Mouse (Mus musculus) granulocyte monocyte progenitor cell, adult 5-6 weeks (primary cell): ENCODE results near the gene Ccs. TPM values are rescaled to one million over a fixed set of nuclear protein-coding genes. Genes with fewer than 3 reads are reported as not detected.
"Not testable (repeated sequence)": the region's sequence is repeated elsewhere in the genome, so short reads cannot be mapped to it uniquely, and the experiment has no call there.

ENCODE experiments used
- ATAC-seq: replicated peaks from 2 replicates; pipeline ENCODE4 v1.8.0; 2016; ENCODE audit warnings: mild to moderate bottlenecking, moderate TSS enrichment, inconsistent platforms; ENCODE audit not compliant: poor library complexity, severe bottlenecking
- total RNA-seq, 2 experiments: library from RNA; stranded (forward) in 1 of 2; stranded (reverse) in 1 of 2; fragments of 200-712, 200-1000 nt in 1 of 2; fragments of >200 nt in 1 of 2; fragmentation: Nextera tagmentation in 1 of 2; gene quantifications; 2 replicates each; pipeline ENCODE4 v1.2.3; 2014 to 2017

Ccs gene
- total RNA-seq, 2 experiments from 2014 or later: 22.9 to 47.1 TPM

DNA sequence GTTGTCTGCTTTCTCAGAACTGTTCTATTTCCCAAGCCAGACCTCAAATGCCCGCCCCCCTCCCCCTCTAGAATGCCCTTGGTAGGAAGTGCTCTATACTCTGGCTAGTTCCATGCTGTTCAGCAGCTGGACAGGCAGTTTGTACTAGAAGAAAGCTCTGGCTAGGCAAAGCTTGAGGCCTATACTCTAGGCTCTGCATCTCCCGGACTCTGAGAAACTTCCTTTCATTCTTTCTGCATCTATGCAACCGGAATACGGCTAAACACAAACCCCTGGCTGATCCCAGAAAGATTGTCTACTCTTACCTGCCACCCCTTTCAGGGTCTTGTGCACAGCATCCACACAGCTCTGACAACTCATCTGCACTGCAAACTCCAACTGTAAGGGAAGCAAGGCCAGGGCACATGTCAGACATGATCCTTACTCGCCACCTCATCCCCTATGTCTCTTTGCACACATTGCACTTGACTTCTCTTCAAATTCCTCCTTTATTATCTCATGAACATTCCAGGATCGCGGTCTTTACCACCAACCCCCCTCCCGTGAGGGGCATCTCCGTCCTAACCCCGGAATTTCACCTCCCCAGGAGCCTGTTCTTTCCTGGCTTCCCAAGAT lies 499 bp downstream of the Ccs start:
- ATAC-seq: no peak

DNA sequence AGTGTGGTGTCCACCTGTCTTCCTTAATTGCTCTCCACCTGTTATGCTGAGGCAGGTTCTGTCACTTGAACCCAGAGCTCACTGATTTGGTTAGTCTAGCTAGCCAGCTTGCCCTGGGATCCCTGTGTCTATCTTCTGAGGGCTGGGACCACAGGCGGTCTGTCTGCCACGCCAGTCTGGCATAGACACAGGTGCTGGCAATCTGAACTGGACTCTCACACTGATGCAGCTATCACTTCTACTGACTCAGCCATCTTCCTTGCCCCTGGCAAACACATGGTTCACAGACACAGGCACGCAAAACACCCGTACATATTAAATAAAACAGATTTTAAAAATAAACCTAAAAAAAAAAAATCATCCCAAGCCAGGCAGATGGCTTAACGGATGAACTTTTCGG lies 2.1 kb downstream of the Ccs start:
- no peak for ATAC-seq

DNA sequence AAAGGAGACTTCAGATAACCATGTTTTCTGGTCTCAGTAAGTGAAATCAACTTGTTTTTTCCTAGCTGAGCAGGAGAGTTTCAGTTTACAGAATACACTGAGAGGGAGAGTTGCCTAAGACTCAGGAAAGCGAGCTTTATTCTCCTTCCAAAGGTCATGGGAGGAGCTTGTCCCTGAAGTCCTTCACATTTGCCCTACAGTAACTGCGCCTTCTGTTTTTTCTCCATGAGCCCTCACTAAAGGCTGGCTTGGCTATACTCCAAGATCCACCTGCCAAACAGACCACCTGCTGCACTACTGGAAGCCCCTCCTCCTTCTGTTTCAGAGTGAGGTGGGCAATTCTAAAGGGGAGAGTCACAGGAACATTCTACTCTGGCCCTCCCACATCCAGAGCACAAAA lies 3.0 kb downstream of the Ccs start:
- ATAC-seq: no peak

DNA sequence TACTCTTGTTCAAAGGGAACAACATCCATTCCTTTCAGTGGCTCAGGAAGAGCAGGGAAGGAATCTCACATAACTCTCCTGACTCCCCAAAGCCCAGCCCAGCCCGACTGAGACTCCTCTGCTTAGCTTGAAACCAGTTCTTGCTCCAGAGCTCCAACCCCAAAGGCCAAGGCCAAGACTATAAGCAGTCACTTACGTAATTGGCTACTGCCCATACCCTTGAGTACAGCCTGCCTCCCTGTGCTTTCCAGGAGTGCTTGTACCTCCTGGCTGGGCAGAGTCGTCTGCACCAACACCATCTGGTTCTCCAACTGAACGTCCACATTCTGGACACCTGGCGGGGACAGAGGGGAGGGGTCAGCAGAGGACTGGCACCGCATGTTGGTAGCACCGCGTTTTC lies 5.2 kb downstream of the Ccs start:
- no peak for ATAC-seq

DNA sequence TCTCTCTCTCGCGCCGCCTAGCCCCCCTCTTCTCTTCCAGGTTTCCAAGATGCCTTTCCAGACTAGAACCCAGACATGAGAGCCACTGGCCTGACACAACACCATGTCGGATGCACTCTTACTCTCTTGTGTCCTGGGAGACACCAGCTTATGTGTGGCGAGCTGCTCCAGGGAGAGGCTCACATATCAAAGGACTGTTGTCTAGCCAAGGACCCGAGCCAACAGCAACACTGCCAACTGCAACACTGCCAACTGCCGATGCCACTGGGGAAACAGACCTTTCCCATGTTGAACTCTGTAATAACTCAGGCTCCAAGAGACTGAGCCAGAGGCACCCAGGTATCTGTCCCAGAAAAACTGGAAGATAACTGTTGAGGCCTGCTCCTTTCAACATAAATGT lies 10.0 kb downstream of the Ccs start:
- ATAC-seq: no peak

DNA sequence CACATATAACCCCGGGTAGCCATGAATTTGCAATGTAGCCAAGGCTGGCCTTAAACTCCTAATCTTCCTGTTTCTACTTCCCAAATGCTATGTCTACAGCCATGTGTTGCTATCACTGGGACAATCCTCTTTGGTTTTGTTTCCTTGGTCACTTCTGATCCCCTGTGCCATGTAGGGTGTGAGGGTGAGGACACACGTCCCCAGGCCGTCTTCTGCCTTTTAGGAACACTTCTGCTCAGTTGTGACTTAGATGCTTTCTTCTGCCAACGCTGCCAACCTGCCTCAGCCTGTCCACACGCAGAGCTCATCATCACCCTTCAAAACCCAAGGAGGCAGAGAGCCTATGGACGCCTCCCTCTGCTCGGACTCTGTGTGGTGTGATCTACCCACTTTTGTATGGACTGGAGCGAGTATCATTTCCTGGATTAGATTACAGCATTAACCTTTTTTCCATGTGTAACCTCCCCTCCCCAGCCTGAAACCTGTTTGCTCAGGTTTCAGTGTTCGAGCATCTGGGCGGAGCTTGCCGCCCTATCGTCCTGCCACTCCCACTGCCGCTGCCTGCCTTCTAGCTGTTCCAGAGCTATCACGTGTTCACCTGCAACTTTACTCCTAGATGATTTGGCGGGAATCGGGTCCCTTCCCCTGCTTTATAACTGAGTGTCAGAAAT lies 10.6 kb downstream of the Ccs start:
- no peak for ATAC-seq

DNA sequence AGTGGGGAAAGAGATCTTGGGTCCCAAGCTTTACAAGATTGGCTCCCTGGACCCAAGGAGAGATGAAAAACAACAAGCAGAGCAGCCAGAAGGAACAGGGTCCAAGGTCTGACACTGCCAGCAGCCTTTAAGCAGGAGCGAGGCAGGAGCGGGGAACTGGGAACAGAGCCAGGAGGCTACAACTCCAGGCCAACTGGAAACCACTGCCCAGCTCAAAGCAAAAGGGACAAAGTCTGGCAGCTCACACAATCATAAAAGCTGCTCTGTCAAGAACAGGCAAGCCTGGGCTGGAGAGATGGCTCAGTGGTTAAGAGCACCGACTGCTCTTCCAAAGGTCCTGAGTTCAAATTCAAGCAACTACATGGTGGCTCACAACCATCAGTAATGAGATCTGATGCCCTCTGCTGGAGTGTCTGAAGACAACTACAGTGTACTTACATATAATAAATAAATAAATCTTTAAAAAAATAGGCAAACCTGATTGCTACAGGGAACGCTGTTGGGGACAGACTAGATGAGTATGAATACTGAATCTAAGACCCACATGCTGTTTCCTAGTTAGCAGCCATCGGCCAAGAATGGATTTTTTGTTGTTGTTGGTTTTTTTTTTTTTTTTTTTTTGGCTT lies 18.3 kb downstream of the Ccs start:
- ATAC-seq: no peak

DNA sequence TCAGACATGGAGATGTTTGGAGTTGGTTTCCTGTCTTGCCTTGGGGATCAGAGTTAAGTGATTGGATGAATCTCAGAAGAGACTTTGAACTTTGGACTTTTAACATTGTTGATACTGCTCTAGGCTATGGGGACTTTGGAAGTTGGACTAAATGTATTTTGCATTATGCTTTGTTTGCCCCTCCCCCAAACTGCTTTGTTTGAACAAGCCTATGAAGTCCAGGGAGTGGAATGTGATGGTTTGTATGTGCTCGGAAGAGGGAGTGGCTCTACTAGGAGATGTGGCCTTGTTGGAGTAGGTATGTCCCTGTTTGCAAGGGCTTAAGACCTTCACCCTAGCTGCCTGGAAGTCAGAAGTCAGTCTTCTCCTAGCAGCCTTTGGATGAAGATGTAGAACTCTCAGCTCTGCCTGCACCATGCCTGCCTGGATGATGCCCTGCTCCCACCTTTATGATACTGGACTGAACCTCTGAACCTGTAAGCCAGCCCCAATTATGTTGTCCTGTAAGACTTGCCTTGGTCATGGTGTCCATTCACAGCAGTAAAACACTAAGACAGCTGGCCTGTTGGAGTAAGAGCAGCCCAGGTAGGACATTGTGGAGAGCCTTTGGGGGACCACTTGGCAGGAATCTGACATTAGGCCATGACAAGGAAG lies 21.8 kb downstream of the Ccs start:
- ATAC-seq: no peak

DNA sequence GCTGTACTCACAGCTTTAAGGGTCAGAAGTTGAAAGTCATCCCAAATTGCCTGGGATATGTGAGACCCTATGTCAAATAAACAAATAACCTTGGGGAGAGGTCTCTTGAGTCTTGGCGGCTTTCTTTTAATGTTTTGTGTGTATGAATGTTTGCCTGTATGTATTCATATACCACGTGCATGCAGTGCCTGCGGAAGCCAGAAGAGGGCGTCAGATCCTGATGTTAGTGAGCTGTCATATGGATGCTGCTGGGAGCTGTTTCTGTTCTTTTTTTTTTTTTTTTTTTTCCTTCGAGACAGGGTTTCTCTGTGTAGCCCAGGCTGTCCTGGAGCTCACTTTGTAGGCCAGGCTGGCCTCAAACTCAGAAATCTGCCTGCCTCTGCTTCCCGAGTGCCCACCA lies 26.1 kb downstream of the Ccs start:
- ATAC-seq: no peak

DNA sequence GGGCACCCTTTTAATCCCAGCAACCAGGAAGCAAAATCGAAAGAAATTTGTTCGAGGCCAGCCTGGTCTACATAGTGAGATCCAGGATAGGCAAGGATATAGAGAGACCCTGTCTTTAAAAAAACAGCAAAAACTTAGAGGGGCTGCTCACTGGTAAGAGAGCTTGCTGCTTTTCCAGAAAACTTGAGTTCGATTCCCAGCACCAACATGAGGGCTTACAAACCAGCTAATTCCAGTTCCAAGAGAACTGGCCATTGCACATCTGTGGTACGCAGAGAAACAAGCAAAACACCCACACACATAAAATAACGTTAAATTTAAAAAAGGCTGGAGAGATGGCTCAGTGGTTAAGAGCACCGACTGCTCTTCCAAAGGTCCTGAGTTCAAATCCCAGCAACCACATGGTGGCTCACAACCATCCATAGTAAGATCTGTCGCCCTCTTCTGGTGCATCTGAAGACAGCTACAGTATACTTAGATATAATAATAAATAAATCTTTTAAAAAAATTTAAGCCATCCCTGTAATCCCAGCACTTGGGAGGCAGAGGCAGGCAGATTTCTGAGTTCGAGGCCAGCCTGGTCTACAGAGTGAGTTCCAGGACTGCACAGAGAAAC lies 26.7 kb downstream of the Ccs start:
- not testable (repeated sequence) for ATAC-seq

DNA sequence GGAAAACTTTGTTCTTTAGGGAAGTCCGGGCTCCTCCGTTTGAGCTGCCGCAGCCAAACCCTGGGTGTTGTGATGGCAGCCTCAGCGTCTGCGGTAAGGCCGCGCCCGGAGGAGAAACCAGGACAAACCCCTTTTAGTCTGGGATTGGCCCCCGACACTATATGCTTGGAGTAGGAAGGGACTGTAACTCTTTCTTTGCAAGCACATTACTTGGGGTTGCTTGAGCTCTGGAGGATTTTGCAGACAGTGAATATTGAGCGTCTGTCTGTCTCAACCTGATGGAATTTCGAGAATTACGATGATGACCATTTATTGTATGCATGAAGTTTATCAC lies 27.3 kb downstream of the Ccs start:
- no peak for ATAC-seq

DNA sequence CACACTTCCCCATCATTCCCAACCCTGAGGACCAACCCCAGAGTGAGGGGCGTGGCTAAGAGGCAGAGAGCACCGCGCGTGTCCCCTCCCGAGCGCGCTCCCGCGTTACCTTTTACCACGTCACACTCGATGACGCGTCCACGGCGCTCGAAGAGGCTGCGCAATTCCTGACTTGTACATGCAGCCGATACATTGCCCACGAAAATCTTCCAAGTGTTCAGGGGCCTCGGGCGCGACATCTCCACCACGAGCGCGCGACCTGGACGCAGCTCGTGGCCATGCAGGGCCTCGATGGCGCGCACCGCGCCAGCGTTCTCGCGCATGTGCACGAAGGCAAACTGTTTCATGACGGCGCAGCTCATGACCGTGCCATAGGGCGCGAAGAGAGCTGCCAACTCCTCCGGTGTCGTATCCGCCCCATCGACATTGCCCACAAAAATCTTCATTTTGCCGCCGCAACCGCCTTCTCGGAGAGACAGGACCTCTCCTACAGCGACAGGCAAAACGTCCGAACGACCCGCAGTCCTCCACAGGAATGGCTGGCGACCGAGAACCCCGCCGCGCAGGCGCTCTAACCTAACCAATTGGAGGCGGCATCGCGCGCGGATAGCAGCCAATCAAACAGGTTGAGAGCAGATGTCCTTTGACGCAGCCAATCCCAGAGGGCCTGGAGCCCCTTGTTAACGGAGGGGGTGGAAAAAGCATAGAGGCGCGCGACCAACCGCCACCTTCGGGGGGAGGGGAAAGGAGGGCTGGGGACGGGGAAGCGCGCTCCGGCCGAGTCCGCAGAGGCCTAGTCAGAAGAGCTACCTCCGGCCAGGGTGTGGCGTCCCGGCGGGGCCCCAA lies 27.8 kb downstream of the Ccs start, which contains the start of the genes Gm21992 and Rbm14:
Gm21992 (minus strand) TSS at position 550 of the 846 bp plus-strand sequence.
Rbm14 (minus strand) TSS at position 572 of the 846 bp plus-strand sequence.
- ATAC-seq: peak; percentile 88

DNA sequence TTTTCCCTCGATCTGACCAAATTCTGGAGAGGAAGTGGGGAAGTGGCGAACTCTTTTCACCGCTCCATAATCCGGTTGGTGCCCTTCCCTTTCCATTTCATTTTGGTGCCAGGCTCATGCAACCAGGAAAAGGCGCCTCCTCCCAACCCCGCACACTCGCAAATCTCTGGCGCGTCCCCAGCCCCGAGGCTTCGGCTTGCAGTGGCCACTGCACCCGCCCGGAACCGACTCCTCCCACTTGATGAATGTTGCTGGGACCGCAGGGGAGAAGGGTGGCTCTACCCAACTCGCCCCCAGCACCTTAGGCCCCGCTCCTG lies 28.4 kb downstream of the Ccs start:
- no peak for ATAC-seq

DNA sequence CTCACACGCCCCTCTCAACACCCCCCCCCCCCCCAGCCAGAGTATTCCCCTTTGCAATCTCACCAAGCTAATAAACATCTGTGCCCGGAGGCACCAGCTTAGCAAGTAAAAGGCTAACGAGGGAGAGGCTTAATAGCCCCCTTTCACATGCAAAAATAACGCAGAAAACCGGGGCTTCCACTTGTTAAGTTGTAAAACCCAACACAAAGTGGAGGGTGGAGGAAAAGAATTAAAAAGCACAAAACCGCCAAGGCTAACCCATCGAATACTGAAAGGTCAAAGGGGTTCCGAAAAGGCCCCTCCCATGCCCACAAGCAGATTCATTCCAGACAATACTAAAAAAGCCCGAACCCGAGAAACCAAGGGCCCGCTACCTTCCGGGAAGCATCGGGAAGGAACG lies 28.8 kb downstream of the Ccs start:
- ATAC-seq: no peak

DNA sequence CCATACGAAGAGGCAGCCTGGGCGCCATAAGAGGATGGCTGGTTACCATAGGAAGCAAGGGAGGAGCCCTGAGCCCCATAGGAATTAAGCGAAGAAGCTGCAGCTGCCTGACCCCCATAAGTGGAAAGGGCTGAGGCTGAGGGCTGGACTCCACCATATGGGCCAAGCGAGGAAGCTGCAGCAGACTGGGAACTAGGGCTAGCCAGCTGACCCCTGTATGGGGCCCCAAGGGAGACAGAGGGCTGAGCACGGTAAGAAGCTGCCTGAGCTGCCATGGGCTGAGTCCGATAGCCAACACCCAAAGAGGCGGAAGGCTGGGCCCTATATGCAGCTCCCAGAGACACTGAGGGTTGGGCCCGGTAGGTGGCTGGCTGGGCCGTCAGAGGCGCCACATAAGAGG lies 35.8 kb downstream of the Ccs start:
- ATAC-seq: 0 out of 2 replicates have a peak, but pooled peaks have one; percentile 12

DNA sequence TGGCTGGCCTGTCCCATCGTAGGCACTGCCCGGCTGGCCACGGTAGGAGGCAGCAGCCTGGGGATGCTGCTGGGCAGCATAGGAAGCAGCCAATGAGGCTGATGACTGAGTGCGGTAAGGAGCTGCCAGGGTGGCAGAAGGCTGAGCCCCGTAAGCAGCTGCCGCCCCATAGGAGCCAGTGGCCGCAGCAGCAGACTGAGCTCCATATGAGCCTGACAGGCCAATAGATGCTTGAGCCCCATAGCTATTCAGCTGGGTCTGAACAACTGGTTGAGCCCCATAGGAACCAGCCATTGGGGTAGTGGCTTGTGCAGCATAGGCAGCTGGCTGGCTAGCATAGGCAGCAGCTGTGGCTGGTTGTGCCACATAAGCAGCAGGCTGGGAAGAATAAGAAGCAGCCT lies 36.4 kb downstream of the Ccs start:
- no peak for ATAC-seq

DNA sequence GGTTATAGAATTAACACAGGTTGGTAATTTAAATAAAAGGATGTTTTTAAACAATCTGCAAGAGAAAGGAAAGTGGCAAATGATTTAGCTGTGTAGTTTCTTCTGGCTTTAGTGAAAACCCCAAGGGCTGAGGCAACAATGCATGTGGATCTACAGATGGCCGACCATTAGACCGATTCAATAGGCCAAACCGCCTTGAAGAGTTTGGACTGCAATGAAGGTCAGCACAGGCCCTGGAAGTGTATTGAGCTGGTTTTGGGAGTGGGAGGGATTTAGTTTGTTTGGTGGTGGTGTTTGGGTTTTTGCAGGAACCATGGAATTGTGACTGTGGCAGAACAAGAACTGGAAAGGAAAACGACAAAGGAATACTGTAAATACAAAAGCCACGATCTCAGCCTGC lies 40.0 kb downstream of the Ccs start:
- no peak for ATAC-seq

DNA sequence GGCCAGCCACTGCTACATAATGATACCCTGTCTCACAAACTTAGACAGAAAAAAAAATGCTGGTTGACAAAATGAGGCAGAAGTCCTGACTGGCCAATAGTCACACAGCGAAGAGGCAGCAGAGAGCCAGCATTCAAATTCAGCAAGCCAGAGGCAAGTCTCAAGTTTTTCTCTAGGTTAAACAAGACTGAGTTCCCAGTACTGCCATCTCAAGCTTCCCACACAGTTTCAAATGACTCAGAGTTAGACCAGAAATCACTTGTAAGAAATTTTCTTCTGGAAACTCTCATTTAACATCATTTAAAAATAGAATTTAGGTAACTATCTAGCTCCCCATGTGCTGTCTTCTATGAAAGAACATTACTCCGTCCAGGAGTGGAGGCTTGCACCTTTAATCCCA lies 41.3 kb downstream of the Ccs start:
- ATAC-seq: no peak

DNA sequence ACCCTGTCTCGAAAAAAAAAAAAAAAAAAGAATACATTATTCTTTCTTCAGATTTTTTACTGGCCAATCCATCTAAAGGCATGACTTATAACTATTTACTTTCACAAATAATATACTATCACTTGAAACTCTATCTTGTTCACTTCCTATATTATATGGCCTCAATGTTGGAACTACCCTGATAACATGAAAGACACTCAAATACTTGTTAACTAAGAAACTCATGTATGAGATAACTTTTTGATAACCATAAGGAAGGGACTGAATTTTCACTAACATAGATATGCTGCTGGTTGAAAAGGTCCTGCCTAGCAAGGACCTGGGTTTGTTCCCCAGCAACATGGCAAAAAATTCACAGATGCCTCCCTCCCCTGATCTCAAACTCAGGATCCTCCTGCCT lies 43.2 kb downstream of the Ccs start:
- no peak for ATAC-seq

DNA sequence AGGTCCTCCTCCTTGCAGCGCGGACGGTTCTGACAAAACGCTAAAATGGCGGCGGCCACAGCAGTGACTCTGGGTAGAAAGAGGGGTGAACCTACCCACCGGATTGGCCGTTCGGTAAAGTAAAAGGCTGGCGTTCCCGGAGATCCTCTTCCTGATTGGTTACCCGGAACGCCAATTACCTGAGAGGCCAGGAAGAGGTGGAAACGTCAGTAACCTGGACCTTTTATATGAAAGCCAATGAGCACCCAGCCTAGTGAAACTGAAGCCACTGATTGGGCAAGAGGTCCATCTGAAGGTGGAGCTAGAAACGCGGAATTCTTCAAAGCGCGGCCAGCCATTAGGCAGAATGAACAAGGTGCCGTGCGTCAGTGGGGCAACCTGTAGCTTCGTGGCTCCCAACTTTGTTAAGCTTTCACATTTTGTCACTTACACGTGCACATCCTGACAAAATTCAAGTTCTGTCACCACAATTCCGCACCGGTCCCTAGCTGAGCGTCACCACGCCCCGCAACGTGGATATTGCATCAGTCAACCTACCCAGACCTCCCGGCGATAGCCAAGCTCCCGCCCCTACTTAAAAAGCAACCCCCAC lies 45.2 kb downstream of the Ccs start, which contains the start of gene Rbm4:
Rbm4 (minus strand) TSS at position 71 of the 592 bp plus-strand sequence.
- ATAC-seq: peak; percentile 96
